Mouse (Mus musculus) heart, postnatal 0 days (tissue): ENCODE results near the gene AU040320. TPM values are rescaled to one million over a fixed set of nuclear protein-coding genes. Genes with fewer than 3 reads are reported as not detected.
A peak's percentile ranks its signal among the peaks of the same experiment; 100 is the strongest.

Experiments used
- ATAC-seq: fragments of 200-750 bp; cut with Nextera tagmentation; 2 replicates; pipeline ENCODE4 v1.8.0; 2017; ENCODE audit warnings: low read depth, moderate number of reproducible peaks, moderate library complexity; ENCODE audit not compliant: insufficient read depth
- DNase-seq: peaks from one replicate; pipeline ENCODE4 v3.0.0-alpha.2; 2016; ENCODE audit warnings: low spot score
- H3K27ac ChIP-seq: fragments of 300-500 bp; sonication (generic); 2 replicates; pipeline ENCODE4 v1.5.1; 2014; ENCODE audit warnings: low read depth, mild to moderate bottlenecking
- H3K27me3 ChIP-seq: fragments of 300-500 bp; sonication (generic); 2 replicates; pipeline ENCODE4 v1.6.1; 2014; ENCODE audit warnings: low read length, mixed read lengths; ENCODE audit not compliant: control insufficient read depth, insufficient read depth
- H3K36me3 ChIP-seq: fragments of 300-500 bp; sonication (generic); replicated peaks from 2 replicates; pipeline ENCODE4 v1.6.1; 2014; ENCODE audit warnings: low read length, mixed read lengths; ENCODE audit not compliant: control insufficient read depth, insufficient read depth
- H3K4me1 ChIP-seq: fragments of 300-500 bp; sonication (generic); 2 replicates; pipeline ENCODE4 v1.6.1; 2014; ENCODE audit warnings: antibody characterized with exemption; ENCODE audit not compliant: control insufficient read depth, insufficient read depth
- H3K4me2 ChIP-seq: fragments of 300-500 bp; sonication (generic); 2 replicates; pipeline ENCODE4 v1.6.1; 2014; ENCODE audit warnings: low read depth, mild to moderate bottlenecking, low read length, moderate library complexity
- H3K4me3 ChIP-seq: fragments of 300-500 bp; sonication (generic); 2 replicates; pipeline ENCODE4 v1.5.1; 2014; ENCODE audit warnings: low read depth, low read length
- H3K9ac ChIP-seq: fragments of 300-500 bp; sonication (generic); replicated peaks from 2 replicates; pipeline ENCODE4 v1.6.1; 2014; ENCODE audit warnings: low read depth, low read length, mixed read lengths
- H3K9me3 ChIP-seq: fragments of 300-500 bp; sonication (generic); replicated peaks from 2 replicates; pipeline ENCODE4 v1.6.1; 2016; ENCODE audit warnings: low read length; ENCODE audit not compliant: control insufficient read depth
- CTCF ChIP-seq: IDR thresholded peaks from 2 replicates; pipeline ENCODE4 v1.5.1; 2016; ENCODE audit warnings: antibody characterized with exemption, control low read depth, low read depth
- EP300 ChIP-seq: IDR thresholded peaks from 2 replicates; pipeline ENCODE4 v1.6.1; 2016; ENCODE audit warnings: antibody characterized with exemption, low read depth
- WGBS: fragments of 180-500 bp; shearing (Covaris S2); extraction: QIAGEN DNeasy Blood & Tissue Kit; methylation state at CpG from one replicate; pipeline ENCODE4 v1.1.7; 2014; 5-methylcytosine and 5-hydroxymethylcytosine counted together
- polyA plus RNA-seq: library from polyadenylated mRNA; unstranded; fragments of >200 nt; fragmentation: Nextera tagmentation; extraction: Ambion mirVana; gene quantifications from 2 replicates; pipeline ENCODE4 v1.2.1, GENCODE M21; 2015
- total RNA-seq: library from RNA; depleted of rRNA; stranded (reverse); fragments of >200 nt; gene quantifications from 2 replicates; pipeline ENCODE4 v1.2.3, GENCODE M21; 2014; ENCODE audit warnings: low replicate concordance

The AU040320 gene
- total and polyA plus RNA-seq, 2 experiments from 2014 or later = 16.6 to 69.0 TPM

DNA sequence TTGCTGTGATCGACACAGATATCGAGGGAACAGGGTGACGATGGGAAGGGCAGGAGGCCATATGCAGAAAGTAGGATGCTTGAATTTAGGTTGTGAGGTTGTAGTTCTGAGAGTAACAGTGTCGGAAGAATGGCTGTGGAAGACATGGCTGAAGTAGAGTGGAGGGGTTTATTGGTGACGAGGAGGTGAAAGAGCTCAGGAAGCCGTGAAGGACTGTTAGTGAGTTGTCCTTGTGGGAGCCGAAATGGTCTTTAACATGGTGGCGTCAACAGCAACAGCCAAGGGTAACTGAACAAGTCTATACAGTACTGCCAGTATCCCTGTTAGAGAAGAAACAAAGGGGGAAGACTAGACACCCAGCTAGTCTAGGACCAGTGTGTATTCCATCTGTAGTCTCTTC lies 48.8 kb downstream of the AU040320 start:
- no peak for ATAC-seq
- H3K9ac ChIP-seq = no peak overlapping the region
- H3K4me3 ChIP-seq = no peak overlapping the region
- peaks cover 10% of the 10 kb centered on the region for H3K4me1 ChIP-seq
- DNase-seq = no peak
- no peak overlapping the region for H3K4me2 ChIP-seq
- no peaks in the 10 kb centered on the region for H3K9me3 ChIP-seq
- no peaks in the 10 kb centered on the region for H3K36me3 ChIP-seq
- H3K27ac ChIP-seq = no peak overlapping the region
- 92% methylated on average over 8 of the region's 8 CpGs for WGBS
- TF ChIP-seq CTCF (no peak), EP300 (no peak)
- no peaks in the 10 kb centered on the region for H3K27me3 ChIP-seq

DNA sequence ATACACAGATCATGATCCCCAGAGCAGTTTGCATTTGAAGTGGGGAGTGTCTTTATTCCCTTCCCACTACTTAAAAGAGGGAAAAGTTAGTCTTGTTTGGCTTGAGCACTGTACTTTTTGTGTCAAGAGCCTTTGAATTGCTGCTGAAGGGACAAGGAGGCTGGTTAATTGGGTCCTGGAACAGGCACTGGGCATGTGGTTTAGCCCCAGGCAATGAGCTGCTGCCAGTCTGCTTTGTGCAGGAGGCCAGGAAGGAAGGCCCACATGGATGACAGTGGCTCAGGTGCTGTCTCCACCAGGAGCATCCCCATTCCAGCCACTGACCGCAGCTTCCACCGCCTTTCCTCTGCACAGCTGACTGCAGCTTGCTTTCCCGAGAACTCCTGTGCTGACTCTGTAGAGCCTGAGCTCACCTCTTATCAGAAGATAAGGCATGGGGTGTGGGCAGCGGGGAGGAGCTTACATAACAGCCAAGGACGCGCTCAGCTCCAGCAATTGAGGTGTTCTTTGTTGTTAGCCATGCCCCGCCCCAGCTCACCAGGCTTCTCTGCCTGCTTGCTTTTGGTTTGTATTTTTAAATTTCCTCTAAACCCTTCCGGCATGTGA lies 50.0 kb downstream of the AU040320 start:
- peak; percentile 78 for ATAC-seq
- Histone ChIP-seq H3K4me2 (peak overlapping the region; percentile 12; the same call in 1 of the 2 replicates), H3K4me1 (peaks cover 10% of the 10 kb centered on the region), H3K27ac (no peak overlapping the region), H3K27me3 (no peaks in the 10 kb centered on the region), H3K9me3 (no peaks in the 10 kb centered on the region), H3K4me3 (no peak overlapping the region), H3K9ac (no peak overlapping the region), H3K36me3 (peaks cover 4% of the 10 kb centered on the region; the same call in 1 of the 2 replicates)
- peak; percentile 54 for DNase-seq
- 12% methylated on average over 8 of the region's 8 CpGs for WGBS
- no peak for TF ChIP-seq CTCF

DNA sequence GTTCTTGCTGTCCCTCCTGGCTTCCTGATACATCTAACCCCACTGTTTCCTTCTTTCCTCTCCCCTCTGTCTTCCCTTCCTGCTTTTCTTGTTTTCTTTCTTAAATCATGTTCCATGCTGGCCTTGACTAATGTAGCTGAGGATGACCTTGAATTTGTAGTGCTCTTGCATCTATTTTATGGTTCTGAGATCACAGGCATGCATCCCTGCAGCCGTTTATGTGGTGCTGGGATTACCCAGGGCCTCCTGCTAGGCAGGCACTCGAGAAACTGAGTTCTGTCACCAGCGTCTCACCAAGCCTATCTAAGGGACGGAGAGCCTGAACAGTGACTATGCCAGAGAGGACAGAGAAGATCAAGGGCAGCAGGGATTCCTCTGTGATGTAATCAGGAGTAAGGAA lies 52.4 kb downstream of the AU040320 start:
- no peak overlapping the region for H3K27ac ChIP-seq
- H3K27me3 ChIP-seq = no peaks in the 10 kb centered on the region
- H3K36me3 ChIP-seq = peaks cover 9% of the 10 kb centered on the region; the same call in 1 of the 2 replicates
- H3K4me3 ChIP-seq = no peak overlapping the region
- no peaks in the 10 kb centered on the region for H3K9me3 ChIP-seq
- no peak overlapping the region for H3K4me2 ChIP-seq
- no peak overlapping the region for H3K9ac ChIP-seq
- peaks cover 10% of the 10 kb centered on the region for H3K4me1 ChIP-seq
- no peak for ATAC-seq
- no peak for DNase-seq
- 37% methylated on average over 4 of the region's 4 CpGs for WGBS
- no peak for TF ChIP-seq EP300
- TF ChIP-seq CTCF = no peak

DNA sequence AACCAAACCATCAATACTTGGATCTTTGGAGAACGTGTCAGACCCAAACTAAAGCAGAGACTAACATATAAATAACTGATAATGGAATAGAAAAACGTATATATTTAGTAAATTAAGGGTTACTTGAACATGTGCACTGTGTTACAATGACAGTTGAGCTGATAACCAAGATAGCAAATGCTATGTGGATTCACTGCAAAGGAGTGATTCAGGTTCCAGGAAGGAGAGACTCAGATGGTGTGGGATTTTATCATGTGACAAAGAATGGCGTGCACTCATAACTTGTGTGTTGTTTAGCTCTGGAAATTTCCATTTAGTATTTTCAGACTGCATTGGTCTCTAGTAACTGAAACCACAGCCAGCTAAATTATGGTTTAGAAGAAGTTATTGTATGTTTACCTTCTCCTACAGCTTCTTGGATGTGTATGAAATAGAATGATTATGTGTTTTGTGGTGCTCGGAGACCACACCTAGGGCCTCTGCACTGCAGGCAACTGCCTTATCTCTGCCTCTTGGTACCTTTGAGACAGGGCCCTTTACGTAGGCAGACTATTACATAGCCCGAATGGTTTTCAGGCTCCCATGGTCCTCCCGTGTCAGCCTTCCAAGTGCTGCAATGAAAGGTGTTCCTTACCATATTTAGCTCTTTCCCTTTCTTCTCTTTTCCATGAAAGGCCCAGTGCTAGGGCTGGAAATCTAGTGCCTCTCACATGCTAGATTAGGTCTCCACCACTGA lies 53.5 kb downstream of the AU040320 start:
- no peak for DNase-seq
- no peaks in the 10 kb centered on the region for H3K9me3 ChIP-seq
- no peak overlapping the region for H3K27ac ChIP-seq
- H3K36me3 ChIP-seq = peaks cover 9% of the 10 kb centered on the region; the same call in 1 of the 2 replicates
- no peak for ATAC-seq
- H3K4me1 ChIP-seq = peaks cover 10% of the 10 kb centered on the region
- TF ChIP-seq EP300 (no peak), CTCF (no peak)
- H3K4me2 ChIP-seq = no peak overlapping the region
- 57% methylated on average over 7 of the region's 7 CpGs for WGBS
- no peak overlapping the region for H3K9ac ChIP-seq
- H3K4me3 ChIP-seq = no peak overlapping the region
- no peaks in the 10 kb centered on the region for H3K27me3 ChIP-seq

DNA sequence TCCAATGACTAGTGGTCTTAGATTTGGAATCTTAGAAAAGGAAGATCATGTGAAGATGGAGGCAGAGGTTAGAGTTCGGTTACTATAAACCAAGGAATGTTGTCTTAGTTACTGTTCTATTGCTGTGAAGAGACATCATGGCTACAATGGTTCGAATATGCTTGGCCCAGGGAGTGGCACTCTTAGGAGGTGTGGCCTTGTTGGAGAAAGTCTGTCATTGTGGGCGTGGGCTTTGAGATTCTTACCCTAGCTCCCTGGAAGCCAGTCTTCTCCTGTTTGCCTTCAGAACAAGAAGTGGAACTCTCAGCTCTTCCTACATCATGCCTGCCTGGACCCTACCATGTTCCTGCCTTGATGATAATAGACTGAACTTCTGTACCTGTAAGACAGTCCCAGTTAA lies 57.2 kb downstream of the AU040320 start:
- Histone ChIP-seq H3K4me1 (peaks cover 9% of the 10 kb centered on the region; the same call in 1 of the 2 replicates), H3K27ac (no peak overlapping the region), H3K9ac (no peak overlapping the region), H3K9me3 (no peaks in the 10 kb centered on the region), H3K27me3 (no peaks in the 10 kb centered on the region), H3K36me3 (peaks cover 19% of the 10 kb centered on the region; the same call in 1 of the 2 replicates), H3K4me3 (no peak overlapping the region), H3K4me2 (no peak overlapping the region)
- TF ChIP-seq EP300 (no peak), CTCF (no peak)
- no peak for ATAC-seq
- 89% methylated on average over 3 of the region's 3 CpGs for WGBS
- no peak for DNase-seq
